Comparison of ENCODE assay signal across 16 mouse cellular contexts in the genomic region with DNA sequence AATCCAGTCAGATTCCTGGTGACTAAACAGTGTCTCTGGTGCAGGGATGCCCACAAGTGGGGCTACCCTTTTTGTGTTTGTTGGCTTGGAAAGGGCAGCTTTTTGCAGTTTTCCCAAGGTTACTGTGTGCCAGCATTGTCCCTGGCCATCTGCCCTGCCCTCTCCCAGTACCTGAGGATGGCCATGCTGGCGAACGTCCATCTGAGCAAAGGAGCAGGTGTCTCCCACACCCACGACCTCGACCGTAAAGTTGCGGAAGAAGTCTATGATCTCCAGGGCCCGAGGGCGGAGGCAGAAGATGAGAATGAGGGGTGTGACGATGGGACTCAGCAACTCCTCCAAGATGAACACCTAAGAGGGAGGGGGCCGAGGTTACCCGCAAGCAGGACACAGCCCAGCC.
"Had no signal": no experiment of that assay in that cellular context is flagged by ENCODE, and none has a peak within 500 bp of the region (broad histone marks: within the 10 kb centered on the region; RNA-seq: fewer than 3 reads in every experiment).

No protein-coding gene starts in this region.

- H3K9me3 ChIP-seq: limb, embryonic 15.5 days; midbrain, embryonic 10.5 days; midbrain, embryonic 15.5 days; neural tube, embryonic 15.5 days had no signal

- H3K9ac ChIP-seq: limb, embryonic 15.5 days; liver, embryonic 12.5 days; lung, embryonic 14.5 days; midbrain, embryonic 15.5 days; neural tube, embryonic 15.5 days had no signal

- H3K4me2 ChIP-seq: limb, embryonic 15.5 days; liver, embryonic 12.5 days; lung, embryonic 14.5 days; midbrain, embryonic 15.5 days; neural tube, embryonic 15.5 days had no signal

- DNase-seq: kidney, adult 8-10 months; kidney, postnatal 36 days; layer of hippocampus, adult 9-11 months; layer of hippocampus, postnatal 36 days; lung, embryonic 14.5 days; lung, postnatal 10 days; lung, postnatal 4 days; right cerebral cortex, adult 18-20 months; right cerebral cortex, postnatal 25 days had no signal

- H3K27me3 ChIP-seq: limb, embryonic 15.5 days; liver, embryonic 12.5 days; midbrain, embryonic 15.5 days; neural tube, embryonic 15.5 days had no signal

- ATAC-seq: liver, embryonic 12.5 days; midbrain, embryonic 15.5 days had no signal

- H3K27ac ChIP-seq: kidney, postnatal 0 days; limb, embryonic 15.5 days; liver, embryonic 12.5 days; midbrain, embryonic 10.5 days; midbrain, embryonic 15.5 days; neural tube, embryonic 15.5 days; stomach, postnatal 0 days had no signal

- H3K4me3 ChIP-seq: limb, embryonic 15.5 days; liver, embryonic 12.5 days; midbrain, embryonic 10.5 days; midbrain, embryonic 15.5 days; neural tube, embryonic 15.5 days had no signal
